18 mouse cellular contexts compared by ENCODE assay signal in genomic region chr10:69643481-69643880, GRCm38 (mm10).
DNase-seq lines count a peak whose midpoint lies in the region; ATAC-seq and TF ChIP-seq lines count a peak whose summit lies in the region.
"Had no signal": no experiment of that assay in that cellular context is flagged by ENCODE, and none has a peak within 500 bp of the region (broad histone marks: within the 10 kb centered on the region; RNA-seq: fewer than 3 reads in every experiment).

No protein-coding gene starts in this region.

- peak overlapping the region; percentile 78 for H3K27ac ChIP-seq in left cerebral cortex, adult 2 months
- H3K27ac ChIP-seq in heart, embryonic 12.5 days (ENCODE audit: poor library complexity, severe bottlenecking), result peak overlapping the region; percentile 84
- no peak overlapping the region for H3K27ac ChIP-seq in stomach, postnatal 0 days (replicated peaks)
- H3K27ac ChIP-seq: embryonic facial prominence, embryonic 12.5 days; hindbrain, embryonic 15.5 days; liver, embryonic 14.5 days had no signal

- no peaks in the 10 kb centered on the region for H3K36me3 ChIP-seq in heart, embryonic 12.5 days
- H3K36me3 ChIP-seq in stomach, postnatal 0 days (ENCODE audit: control insufficient read depth, insufficient read depth, low read length), result no peaks in the 10 kb centered on the region
- H3K36me3 ChIP-seq: embryonic facial prominence, embryonic 12.5 days; hindbrain, embryonic 15.5 days had no signal

- H3K4me3 ChIP-seq in left cerebral cortex, adult 2 months, result no peak overlapping the region
- H3K4me3 ChIP-seq in heart, embryonic 12.5 days, result no peak overlapping the region
- H3K4me3 ChIP-seq in stomach, postnatal 0 days (ENCODE audit: low read depth, low read length), result no peak overlapping the region
- H3K4me3 ChIP-seq: embryonic facial prominence, embryonic 12.5 days; hindbrain, embryonic 15.5 days had no signal

- no peak overlapping the region for H3K9ac ChIP-seq in heart, embryonic 12.5 days
- no peak overlapping the region for H3K9ac ChIP-seq in stomach, postnatal 0 days (ENCODE audit: low read length)
- H3K9ac ChIP-seq: embryonic facial prominence, embryonic 12.5 days; hindbrain, embryonic 15.5 days; liver, embryonic 14.5 days had no signal

- TF ChIP-seq CTCF in left cerebral cortex, adult 2 months (IDR thresholded peaks at IDR 0.05), result no peak
- TF ChIP-seq CTCF in stomach, postnatal 0 days (IDR thresholded peaks at IDR 0.05; ENCODE audit: low read depth), result no peak

- peak; percentile 96 for DNase-seq in heart, adult 11 months
- no peak for DNase-seq in heart, postnatal 25 days (ENCODE audit: low spot score)
- peak in 1 of 2 experiments; percentile 9 for DNase-seq in left cerebral cortex, adult 2 months (ENCODE audit: extremely low spot score in 1 of 2, low spot score in 2 of 2)
- no peak for DNase-seq in left cerebral cortex, postnatal 14 days (ENCODE audit: low spot score in 2 of 2)
- DNase-seq in heart, adult 8-10 months (ENCODE audit: low spot score), result peak; percentile 53
- DNase-seq in stomach, postnatal 0 days (ENCODE audit: low spot score), result no peak
- DNase-seq in Muller cell, postnatal 12 days (ENCODE audit: inconsistent ontology term), result no peak
- DNase-seq: cerebellum, postnatal 36 days; midbrain, embryonic 14.5 days; thymus, postnatal 36 days had no signal

- TF ChIP-seq EP300 in stomach, postnatal 0 days (optimal IDR thresholded peaks at IDR 0.05), result no peak

- WGBS in heart, embryonic 12.5 days, result 26% methylated on average over 3 of the region's 3 CpGs
- WGBS in stomach, postnatal 0 days, result 51% methylated on average over 3 of the region's 3 CpGs

- peaks cover 42% of the 10 kb centered on the region for H3K4me1 ChIP-seq in heart, embryonic 12.5 days (replicated peaks)
- no peaks in the 10 kb centered on the region for H3K4me1 ChIP-seq in stomach, postnatal 0 days (replicated peaks; ENCODE audit: control insufficient read depth, insufficient read depth)

- H3K4me2 ChIP-seq in heart, embryonic 12.5 days, result peak overlapping the region; percentile 44
- H3K4me2 ChIP-seq in stomach, postnatal 0 days (replicated peaks; ENCODE audit: low read depth), result no peak overlapping the region
- H3K4me2 ChIP-seq: embryonic facial prominence, embryonic 12.5 days; hindbrain, embryonic 15.5 days had no signal

- ATAC-seq in heart, embryonic 12.5 days (ENCODE audit: insufficient number of reproducible peaks, low FRiP score), result no peak
- ATAC-seq in stomach, postnatal 0 days (ENCODE audit: low FRiP score, low TSS enrichment), result no peak
- ATAC-seq: activated CD4-positive, CD25-positive, alpha-beta regulatory T cell, adult 4 months; forebrain, embryonic 16.5 days; intestine, postnatal 0 days; Patski had no signal

- no peaks in the 10 kb centered on the region for H3K9me3 ChIP-seq in heart, embryonic 12.5 days (replicated peaks)
- no peaks in the 10 kb centered on the region for H3K9me3 ChIP-seq in stomach, postnatal 0 days (ENCODE audit: control insufficient read depth, low read length)
- H3K9me3 ChIP-seq: embryonic facial prominence, embryonic 12.5 days; hindbrain, embryonic 15.5 days had no signal

- intact Hi-C loops in heart, postnatal 25 days (cut with DNase I), result no loop called here
- intact Hi-C loops in left cerebral cortex, adult 2 months (cut with DNase I), result no loop called here
- intact Hi-C loops in left cerebral cortex, postnatal 14 days (cut with DNase I), result no loop called here

- H3K27me3 ChIP-seq in heart, embryonic 12.5 days (replicated peaks), result no peaks in the 10 kb centered on the region
- H3K27me3 ChIP-seq in stomach, postnatal 0 days (ENCODE audit: control insufficient read depth, insufficient read depth, low read length), result no peaks in the 10 kb centered on the region
- H3K27me3 ChIP-seq: embryonic facial prominence, embryonic 12.5 days; hindbrain, embryonic 15.5 days; Patski had no signal

Comparison
In these comparisons a context has a peak if more than half of its experiments do, and no peak if none do; other contexts are left out.
1. DNase-seq: peak in heart, adult 11 months (single experiment) and heart, adult 8-10 months (single experiment); none in heart, postnatal 25 days (single experiment), left cerebral cortex, postnatal 14 days (0 of 2), stomach, postnatal 0 days (single experiment) and Muller cell, postnatal 12 days (single experiment).